Mouse (Mus musculus): ENCODE results near the gene Gm20388. TPM values are rescaled to one million over a fixed set of nuclear protein-coding genes. Genes with fewer than 3 reads are reported as not detected.
"Not testable (repeated sequence)": the region's sequence is repeated elsewhere in the genome, so short reads cannot be mapped to it uniquely, and the experiment has no call there.

Gm20388 gene
- total RNA-seq, 2 experiments from 2014 or later, result 1.3 to 8.5 TPM

DNA sequence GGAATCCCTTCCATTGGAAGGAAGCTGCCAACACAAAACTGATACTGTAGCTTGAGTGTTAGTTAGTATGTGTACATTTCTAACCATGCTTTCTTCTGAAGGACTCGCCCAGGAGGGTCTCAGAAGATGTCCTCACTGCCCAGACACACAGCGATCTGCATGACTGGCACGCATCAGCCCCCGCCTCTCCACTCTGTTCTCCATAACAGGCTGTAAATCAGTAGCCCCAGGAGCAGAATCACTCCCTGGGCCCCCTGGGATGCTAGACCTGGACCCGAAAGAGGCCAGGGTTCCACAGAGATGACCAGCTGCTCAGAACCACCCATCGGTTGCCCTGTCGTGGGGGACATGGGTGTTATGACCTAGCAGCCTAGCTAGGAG, 3881.2 kb downstream of the Gm20388 start:
- DNase-seq (ENCODE audit: low spot score in 2 of 2), result no peak

DNA sequence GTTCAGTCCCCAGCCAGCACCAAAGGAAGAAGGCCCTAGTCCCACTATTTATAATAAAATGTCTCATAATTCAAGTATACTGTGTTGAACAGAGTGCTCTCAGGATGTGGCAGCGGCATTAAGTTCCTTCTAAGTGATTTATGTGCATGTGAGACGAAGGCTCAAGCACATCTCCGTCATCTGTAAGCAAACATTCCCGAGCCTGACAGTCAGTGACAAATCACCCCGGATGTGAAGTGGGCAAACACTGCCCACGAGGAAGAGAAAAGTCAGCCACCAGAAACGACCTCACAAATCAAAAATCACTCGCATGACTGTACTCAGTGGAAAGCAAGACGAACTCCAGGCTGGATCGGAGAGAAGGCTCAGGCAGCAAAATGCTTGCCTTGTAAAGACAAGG, 3883.3 kb downstream of the Gm20388 start:
- no peak for DNase-seq (ENCODE audit: low spot score in 2 of 2)

DNA sequence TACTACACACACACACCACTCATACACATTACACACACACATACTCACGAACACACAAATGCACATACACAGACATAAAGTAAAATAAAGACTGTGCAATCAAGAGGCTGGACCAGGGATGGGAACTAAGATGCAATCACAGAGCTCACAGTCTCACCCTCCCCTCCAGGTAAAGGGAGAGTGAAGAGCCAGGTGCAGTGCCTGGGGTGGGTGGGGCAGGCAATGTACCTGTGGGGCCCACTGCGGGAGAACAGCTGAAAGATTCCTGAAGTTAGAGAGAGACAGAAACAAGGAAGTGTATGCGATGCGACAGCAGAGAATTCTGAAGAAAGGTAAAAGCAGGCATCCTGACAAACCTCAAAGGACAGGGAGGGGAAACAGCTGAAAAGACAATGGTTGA, 3884.1 kb downstream of the Gm20388 start:
- no peak for DNase-seq (ENCODE audit: low spot score in 2 of 2)

DNA sequence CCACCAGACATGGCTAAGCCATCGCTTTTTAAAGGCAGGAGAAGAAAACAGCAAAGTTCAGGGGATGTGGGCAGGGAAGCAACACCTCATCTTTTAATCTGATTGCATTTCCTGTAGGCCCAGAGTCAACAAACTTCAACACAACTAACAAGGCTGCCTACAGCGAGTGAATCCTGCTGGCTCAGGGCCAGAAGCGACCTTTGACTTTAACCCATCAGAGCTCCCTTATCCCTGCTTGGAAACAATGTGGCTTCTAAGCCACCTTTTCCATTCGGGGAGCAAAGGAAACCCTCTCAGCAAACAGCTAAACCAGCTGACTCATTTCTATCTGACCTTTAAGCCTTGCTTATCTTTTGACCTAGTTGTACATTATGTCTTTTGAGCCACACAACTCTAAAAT, 3886.1 kb downstream of the Gm20388 start:
- peak in 1 of 2 experiments; percentile 50 for DNase-seq (ENCODE audit: low spot score in 2 of 2)

DNA sequence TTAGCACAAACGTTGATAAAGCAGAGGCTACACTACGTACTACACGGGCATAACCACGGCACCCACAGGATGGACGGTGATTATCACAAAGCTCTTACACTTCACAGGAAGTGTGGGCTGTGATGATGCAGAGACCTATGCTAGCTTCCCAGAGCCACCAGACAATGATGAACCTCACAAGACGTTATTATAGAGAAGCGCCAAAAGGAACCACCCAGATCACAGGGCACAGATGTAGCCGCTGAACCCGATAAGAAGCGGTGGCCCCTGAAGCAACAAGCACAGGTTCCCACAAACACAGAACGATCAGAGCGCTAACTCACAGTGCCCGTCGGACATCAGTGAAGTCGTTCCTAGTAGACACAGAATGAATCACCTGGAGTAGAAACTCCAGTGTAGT, 3887.3 kb downstream of the Gm20388 start:
- no peak for DNase-seq (ENCODE audit: low spot score in 2 of 2)

DNA sequence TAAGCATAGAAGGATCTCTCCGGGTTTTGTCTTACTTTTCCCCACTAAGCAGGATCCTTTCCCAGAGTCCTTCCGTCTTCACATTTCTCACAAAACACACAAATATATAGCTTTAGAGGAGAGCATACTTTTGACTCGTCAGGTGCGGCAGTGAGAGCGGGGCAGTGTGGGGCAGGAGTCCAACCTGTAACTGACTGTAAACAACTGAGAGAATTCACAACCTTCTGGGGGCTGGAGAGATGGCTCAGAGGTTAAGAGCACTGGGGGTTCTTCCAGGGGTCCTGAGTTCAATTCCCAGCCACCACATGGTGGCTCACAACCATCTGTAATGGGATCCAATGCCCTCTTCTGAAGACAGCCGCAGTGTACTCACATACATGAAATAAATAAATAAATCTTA, 3888.8 kb downstream of the Gm20388 start:
- DNase-seq (ENCODE audit: low spot score in 2 of 2), result no peak

DNA sequence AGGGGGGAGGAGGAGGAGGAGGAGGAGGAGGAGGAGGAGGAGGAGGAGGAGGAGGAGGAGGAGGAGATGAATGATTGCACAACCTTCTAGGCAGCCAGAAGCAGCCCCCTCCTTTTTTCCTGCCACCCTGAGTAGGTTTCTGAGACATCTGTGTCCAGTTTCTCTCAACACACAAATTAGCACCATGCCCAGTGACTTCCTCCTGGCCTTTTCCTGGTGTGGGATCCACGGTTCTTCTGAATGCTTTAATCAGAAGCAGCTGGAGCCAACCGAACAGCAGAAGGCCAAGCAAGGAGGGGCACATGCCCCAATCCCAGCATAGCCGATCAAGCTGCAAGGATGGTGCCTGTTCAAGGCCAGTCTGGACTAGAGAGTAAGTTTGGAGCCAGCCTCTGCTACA, 3889.2 kb downstream of the Gm20388 start:
- no peak for DNase-seq (ENCODE audit: low spot score in 2 of 2)

DNA sequence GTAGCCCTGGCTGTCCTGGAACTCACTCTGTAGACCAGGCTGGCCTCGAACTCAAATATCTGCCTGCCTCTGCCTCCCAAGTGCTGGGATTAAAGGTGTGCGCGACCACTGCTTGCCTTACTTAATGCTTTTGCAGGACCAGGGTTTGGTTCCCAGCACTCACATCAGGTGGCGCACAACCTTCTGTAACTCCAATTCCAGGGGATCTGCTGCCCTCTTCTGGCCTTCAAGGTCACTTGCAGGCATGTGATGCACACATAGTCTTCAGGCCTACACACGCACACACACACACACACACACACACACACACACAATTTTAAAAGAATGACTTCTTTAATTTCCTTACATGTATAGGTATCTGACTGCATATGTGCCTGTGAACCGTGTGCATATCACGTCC, 3890.2 kb downstream of the Gm20388 start:
- no peak for DNase-seq (ENCODE audit: low spot score in 2 of 2)

DNA sequence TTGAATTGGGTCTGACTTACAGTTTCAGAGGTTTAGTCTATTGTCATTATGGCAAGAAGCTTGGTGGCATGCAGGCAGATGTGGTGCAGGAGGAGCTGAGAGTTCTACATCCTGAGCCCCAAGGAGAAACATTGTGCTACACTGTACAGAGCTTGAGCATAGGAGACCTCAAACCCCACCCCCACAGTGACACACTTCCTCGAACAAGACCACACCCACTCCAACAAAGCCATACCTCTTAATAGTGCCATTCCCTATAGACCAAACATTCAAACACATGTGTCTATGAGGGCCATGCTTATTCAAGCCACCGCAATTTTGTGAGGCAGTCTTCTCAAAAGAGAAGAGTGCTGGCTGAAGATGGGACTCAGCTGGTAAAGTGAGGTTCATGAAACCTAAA, 3890.9 kb downstream of the Gm20388 start:
- DNase-seq (ENCODE audit: low spot score in 2 of 2), result no peak

DNA sequence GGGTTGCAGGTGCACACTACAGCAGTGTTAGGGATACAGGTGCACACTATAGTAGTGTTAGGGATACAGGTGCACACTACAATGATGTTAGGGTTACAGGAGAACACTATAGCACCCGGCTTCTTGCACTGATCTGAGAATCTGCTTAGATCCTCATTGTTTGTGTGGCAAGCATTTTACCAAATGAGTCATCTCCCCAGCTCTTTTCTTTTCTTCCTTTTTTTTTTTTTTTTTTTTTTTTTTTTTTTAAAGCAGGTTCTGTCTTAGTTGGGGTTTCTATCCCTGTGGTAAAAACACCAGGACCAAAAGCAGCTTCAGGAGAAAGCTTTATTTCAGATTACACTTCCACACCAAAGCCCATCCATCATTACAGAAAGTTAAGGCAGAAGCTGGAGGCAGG, 3893.0 kb downstream of the Gm20388 start:
- no peak for DNase-seq (ENCODE audit: low spot score in 2 of 2)

DNA sequence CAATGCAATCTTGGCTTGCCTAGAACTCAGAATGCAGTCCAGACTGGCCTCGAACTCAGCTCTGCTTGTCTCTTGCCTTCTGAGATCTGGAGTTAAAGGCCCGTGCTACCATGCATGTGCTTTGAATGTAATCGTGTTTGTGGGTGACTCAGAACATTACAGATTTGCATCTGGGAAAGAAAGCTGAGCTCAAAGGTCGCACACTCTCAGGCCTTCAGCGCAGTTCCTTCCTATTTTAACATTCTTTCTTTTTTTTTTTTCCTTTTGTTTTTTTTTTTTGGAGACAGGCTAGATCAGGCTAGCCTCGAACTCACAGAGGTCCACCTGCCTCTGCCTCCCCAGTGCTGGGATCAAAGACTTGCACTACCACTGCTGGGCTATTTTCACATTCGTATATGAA, 3893.9 kb downstream of the Gm20388 start:
- no peak for DNase-seq (ENCODE audit: low spot score in 2 of 2)

DNA sequence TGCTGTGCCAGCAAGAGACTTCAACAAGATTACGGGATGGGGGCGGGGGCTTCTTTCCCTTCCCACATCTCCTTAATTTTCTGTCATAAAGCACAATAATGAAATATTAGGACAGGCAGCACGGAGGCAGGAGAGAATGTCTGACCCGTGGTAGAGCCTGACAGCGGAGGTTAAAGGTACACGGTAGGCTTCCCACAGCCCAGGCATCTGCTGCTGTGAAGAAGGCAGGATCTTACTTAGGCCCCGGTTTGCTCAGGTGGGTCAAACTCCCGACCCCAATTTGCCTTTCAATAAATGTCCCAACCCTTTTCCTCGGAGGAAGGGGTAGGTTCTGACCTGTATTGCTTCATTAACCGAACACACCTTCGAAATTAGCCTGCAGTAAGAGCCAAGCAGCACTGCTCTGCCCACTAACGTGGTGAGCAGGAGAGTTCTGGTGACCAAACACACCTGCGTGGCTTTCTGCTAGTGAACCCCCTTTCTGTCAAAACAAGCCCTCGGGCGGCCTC, 3894.6 kb downstream of the Gm20388 start:
- DNase-seq (ENCODE audit: low spot score in 2 of 2), result no peak

DNA sequence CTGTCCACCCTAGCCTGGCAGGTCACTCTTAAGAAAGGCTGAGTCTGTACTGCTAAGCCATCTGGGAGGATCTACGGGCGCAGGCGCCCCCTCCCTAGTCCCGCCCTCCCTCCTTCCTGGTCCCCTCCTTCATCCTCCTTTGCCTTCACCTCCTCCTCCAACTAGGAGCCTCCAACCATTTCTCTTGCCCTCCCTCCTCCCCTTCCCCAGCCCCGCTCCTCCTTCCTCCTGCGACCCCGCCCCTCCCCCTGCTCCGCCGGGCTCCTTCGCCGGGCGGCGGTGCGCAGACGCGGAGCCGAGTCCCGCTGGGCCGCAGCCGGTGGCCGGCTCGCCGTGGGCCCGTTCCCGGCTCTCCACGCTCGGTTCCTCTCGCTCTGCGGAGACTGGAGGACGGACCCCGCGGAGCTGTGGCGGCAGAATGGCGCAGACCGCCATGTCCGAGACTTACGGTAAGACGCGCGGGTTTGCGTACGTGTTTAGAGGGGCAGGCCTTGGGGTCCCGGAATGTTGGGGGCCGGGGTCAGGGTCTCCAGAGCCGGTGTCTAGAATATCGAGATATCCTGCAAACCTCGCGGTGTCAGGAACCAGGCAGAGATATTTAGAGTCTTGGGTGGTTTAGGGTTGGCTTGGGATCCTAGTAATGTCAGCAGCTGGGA, 3895.2 kb downstream of the Gm20388 start, which contains the start of gene Rab4a:
Gene Rab4a, plus strand, starts transcription at position 268 of the 656 bp plus-strand sequence.
- peak; percentile 81 to 82 for DNase-seq (ENCODE audit: low spot score in 2 of 2)

DNA sequence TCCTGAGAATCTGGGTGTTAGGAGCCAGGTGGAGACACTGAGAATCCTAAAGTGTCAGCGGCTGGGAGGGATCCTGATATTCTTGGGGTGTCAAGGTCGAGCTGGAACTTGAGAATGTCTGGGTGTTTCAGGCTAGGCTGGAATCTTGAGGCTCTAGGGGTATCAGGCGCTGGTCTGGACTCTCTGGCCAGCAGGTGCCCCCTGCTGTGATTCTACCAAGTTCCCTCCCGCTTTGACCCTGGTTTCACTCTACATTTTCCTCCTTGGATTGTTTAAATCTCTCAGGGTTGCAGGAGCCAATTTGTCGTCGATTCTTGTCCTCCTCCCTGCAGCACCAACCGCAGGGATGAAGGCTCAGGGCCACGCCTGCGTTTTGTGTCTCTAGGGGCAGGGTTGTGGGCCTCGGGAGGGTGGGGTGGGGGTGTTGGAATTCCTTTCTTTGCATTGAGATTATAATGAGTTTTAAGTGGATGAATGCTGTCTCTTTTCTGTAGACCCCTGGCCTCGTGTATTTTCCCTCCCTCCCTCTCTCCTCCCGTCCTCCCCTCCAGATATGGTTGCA, 3895.8 kb downstream of the Gm20388 start:
- DNase-seq (ENCODE audit: low spot score in 2 of 2), result no peak

DNA sequence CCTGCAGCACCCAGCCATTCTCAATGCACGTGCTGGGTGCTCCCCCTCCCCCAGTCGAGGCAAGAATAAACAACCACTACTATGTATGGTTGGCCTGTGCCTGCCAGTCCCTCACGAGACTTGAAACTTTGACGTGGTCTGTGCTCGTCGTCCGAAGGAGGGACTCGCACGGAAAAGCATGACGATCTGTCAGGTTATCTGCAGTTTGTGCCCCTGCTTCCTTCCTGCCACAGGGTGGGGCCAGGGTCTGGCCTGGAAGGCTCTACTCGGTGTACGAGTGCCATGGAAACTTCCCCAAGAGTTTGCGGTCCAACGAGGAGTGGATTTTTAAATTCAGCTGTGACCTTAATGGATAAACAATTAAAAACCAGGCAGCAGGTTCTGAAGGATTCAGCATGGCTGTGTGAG, 3896.4 kb downstream of the Gm20388 start:
- DNase-seq (ENCODE audit: low spot score in 2 of 2), result no peak

DNA sequence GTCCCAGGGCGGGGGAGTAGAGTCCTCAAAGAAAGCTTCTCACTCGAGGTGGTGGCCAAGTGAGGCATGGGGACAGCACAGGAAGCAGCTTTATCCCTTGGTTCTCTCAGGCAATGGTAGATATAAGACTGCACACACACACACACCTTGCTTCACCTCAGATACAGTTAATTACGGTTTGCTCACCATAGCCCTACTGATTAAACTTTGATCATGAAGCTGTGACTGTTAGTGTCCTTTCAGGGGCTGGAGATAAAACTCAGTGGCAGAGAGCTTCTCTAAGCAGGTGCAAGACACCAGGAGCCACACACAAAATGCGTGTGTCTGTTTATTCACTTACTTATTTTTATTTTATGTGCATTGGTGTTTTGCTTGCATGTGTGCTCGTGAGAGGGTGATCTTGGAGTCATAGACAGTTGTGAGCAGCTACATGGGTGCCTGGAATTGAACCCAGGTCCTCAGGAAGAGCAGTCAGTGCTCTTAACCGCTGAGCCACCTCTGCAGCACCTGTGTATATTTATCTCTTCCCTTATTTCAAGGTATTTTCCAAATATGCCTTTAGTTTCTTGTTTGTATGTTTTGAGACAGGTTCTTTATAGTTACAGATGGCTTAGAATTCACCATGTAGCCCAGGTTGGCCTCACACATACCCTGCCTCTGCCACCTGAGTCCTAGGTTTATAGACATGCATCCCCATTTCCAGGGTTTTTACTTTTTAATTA, 3897.4 kb downstream of the Gm20388 start:
- no peak for DNase-seq (ENCODE audit: low spot score in 2 of 2)

DNA sequence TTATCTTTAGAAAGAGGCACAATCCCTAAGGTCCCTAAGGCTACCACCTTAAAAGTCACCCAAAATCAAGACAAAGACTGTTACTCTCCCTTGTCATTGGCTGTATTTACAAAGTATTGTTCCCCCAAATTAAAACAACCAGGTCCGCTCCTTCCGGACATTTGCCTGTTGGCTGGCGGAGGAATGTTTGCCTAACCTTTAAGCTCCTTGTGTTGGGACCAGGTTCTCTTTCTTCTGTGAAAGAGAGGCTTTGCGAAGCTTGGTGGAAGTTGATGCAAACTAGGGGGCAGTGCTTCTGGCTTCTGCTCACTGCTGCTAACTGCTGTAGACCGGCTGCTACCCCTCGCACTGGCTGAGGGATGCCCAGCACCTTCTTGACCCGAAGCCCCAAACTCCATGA, 3898.0 kb downstream of the Gm20388 start:
- no peak for DNase-seq (ENCODE audit: low spot score in 2 of 2)

DNA sequence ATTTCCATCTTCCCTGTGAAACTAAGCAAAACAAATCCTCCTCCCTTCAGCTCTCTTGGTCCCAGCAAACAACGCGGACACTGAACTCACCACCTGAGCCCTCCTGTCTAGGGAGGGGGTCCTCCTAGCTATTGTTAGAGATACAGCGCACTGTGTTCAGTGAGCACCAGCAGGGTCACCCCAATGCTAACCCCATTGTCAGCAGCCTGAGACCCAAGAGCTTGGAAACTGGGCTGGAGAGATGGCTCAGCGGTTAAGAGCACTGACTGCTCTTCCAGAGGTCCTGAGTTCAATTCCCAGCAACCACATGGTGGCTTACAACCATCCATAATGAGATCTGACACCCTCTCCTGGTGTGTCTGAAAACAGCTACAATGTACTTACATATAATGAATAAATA, 3898.7 kb downstream of the Gm20388 start:
- not testable (repeated sequence) for DNase-seq (ENCODE audit: low spot score in 2 of 2)

DNA sequence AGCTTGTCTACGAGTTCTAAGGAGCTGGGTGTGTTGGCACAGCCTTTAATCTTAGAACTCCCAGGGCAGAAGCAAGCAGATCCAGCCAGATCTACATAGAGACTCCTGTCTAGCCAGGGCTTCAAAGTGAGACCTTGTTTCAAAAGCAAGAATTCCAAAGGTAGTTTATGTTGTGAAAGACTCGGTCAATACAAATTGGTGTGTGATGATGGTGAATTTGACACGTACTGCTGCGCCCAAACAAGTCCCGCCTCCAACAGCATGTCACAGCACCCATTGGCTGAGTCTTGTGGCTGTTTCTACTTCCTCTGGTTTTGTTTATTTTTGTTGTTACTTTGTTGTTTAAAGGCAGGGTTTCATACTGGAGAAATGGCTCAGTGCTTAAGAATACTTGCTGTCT, 3901.6 kb downstream of the Gm20388 start:
- no peak for DNase-seq (ENCODE audit: low spot score in 2 of 2)

DNA sequence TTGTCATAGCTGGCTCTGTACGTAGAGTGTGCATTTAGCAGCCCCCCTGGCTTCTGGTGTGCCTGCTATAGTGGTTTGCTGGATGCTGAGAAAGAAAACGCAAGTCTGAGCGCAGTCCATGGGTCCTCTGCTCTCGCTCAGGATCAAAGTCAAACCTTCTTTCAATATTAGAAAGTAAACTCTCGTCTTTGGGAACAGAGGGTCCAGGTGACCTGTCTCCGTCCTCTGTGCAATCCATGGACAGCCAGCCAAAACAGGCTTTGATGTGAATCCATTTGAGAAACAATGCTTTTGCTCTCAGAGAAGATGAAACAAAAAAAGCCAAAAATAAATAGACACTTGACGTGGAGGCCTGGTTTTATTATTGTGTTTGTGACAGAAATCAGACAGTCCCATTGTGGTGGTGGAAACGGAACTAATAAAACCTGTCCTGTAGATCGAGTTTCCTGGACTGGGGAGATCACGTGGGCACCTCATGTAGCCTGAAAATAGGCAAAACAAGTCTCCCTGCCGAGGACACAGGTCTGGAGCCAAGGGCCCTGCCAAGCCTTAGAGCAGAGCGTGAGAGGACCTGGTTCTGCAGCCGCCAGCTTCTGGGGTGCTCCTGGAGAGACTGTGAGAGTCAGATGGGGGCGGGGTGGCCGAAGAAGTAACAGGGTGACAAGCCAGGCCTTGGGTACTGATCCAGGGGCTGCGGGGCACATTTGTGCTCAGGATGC, 3902.7 kb downstream of the Gm20388 start:
- DNase-seq (ENCODE audit: low spot score in 2 of 2), result no peak

DNA sequence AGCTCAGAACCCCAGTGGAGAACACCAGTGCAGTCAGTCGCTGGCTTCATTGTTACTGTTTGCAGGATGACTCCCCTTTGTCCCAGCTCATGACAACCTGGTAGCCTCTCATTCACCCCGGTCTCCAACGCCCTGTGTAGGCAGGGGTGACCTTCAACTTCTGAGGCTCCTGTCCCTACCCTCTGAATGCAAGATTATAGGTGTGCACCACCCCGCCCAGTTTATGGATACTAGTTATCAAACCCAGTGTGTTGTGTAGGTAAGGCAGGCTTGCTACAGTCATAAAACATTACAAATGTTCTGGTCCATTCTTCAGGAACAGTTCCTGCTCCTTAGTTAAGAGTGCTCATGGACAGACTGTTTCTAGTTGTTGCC, 3903.2 kb downstream of the Gm20388 start:
- DNase-seq (ENCODE audit: low spot score in 2 of 2), result no peak

DNA sequence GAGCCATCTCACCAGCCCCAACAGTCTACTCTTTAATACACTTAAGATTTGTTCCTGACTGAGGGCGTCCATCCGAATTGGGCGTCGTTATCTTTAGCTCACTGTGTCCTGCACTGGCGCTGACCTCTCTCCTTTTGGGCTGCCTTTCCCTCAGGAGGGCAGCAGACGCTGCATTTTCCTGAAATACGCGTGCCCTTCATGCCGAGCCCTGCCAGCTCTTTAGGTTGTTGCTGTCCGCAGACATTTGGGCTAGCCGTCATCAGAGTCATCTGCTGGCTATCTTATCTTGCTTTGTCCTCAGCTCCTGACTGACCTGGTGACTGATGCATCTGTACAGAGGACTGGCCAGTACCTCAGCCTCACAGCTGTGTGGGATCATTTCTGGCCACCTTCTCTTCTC, 3904.7 kb downstream of the Gm20388 start:
- DNase-seq (ENCODE audit: low spot score in 2 of 2), result no peak

Measured in adrenal gland, adult 18-20 months (tissue).